Mouse (Mus musculus): Measurements from ENCODE around the gene Gm7361. TPM values are rescaled to one million over a fixed set of nuclear protein-coding genes. Genes with fewer than 3 reads are reported as not detected.
"Not testable (repeated sequence)": the region's sequence is repeated elsewhere in the genome, so short reads cannot be mapped to it uniquely, and the experiment has no call there.

Gm7361 gene
- polyA plus RNA-seq (2012; rRNA removed): not detected in 2 replicates

DNA sequence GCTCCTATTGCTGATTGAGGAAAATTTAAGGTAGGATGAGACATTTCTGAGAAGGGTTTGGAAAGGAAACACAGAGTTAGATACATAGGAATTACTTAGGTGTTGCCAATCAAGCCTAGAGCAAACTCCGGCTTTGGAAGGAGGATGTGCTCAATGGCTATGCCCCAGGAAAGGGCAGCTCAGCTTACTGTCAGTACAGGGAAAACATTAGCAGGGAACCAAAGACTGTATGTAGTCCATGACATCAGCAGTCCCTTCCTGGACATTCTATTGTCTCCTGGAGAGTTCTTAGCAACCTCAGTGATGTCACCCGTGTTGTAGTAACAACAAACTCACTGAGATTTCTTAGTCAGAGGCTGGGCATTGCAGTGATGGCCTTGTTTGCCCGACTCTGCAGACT is at the start of gene Gm7361:
Gm7361 (plus strand) TSS at position 301 of the 400 bp plus-strand sequence.
- H3K27me3 ChIP-seq (replicated peaks; ENCODE audit: control insufficient read depth, insufficient read depth, low read length); H3K4me1 ChIP-seq (ENCODE audit: control insufficient read depth, insufficient read depth, low read length); H3K36me3 ChIP-seq (ENCODE audit: control insufficient read depth, insufficient read depth, low read length); DNase-seq; H3K4me3 ChIP-seq (ENCODE audit: insufficient read depth, low read depth, low read length); H3K27ac ChIP-seq (ENCODE audit: insufficient read depth, low read depth, low read length): not testable (repeated sequence)
- WGBS: 82% methylated on average over 3 of the region's 3 CpGs

DNA sequence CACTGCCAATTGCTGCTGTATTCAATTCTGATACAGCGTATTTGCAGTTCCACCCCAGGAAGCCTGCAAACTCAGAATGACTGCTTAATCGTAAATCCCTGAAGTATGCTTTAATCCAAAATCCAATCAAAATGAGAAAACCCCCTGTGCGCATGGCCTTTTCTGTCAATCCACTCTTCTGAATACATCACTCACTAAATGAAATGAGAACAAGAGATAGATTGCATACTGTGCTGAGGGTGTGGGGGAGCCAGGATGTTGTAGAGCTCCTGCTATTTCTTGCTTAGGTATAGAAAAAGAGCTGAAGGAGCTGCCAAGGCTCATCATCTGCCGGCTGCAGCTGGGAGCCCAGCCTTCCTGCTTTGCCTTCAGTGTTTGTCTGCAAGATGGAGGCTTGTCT is 46.5 kb upstream of the Gm7361 start:
- Histone ChIP-seq H3K27ac (ENCODE audit: insufficient read depth, low read depth, low read length) (no peak overlapping the region), H3K36me3 (ENCODE audit: control insufficient read depth, insufficient read depth, low read length) (no peaks in the 10 kb centered on the region), H3K27me3 (replicated peaks; ENCODE audit: control insufficient read depth, insufficient read depth, low read length) (no peaks in the 10 kb centered on the region), H3K4me1 (ENCODE audit: control insufficient read depth, insufficient read depth, low read length) (no peaks in the 10 kb centered on the region), H3K4me3 (ENCODE audit: insufficient read depth, low read depth, low read length) (no peak overlapping the region)
- DNase-seq: no peak
- TF ChIP-seq POLR2A (IDR thresholded peaks at IDR 0.05; ENCODE audit: low read depth, low read length) (no peak), CTCF (conservative IDR thresholded peaks at IDR 0.05; ENCODE audit: insufficient read depth, insufficient read length, low read depth, low read length) (no peak)
- 84% methylated on average over 4 of the region's 4 CpGs for WGBS

DNA sequence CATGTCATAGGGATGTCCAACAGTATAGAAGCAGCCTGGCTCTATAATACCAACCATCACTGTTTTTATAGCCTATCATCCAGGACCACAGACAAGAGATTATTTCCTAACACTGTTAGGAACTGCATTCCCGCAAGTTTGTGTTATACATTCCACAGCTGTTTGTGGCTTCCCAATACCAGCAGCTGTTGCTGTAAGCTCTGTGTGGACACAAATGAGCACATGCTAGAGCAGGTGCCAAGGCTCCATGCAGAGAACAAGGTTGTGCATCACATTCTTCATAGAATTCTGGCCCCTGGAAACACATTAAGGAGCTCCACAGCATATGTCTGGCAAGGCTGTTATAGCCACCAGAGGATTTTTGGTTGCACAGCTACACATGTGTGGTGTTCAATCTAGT is 35.4 kb upstream of the Gm7361 start:
- 81% methylated on average over 1 of the region's 1 CpGs for WGBS
- no peaks in the 10 kb centered on the region for H3K4me1 ChIP-seq (ENCODE audit: control insufficient read depth, insufficient read depth, low read length)
- no peak overlapping the region for H3K4me3 ChIP-seq (ENCODE audit: insufficient read depth, low read depth, low read length)
- no peak for DNase-seq
- H3K36me3 ChIP-seq (ENCODE audit: control insufficient read depth, insufficient read depth, low read length): no peaks in the 10 kb centered on the region
- H3K27ac ChIP-seq (ENCODE audit: insufficient read depth, low read depth, low read length): no peak overlapping the region
- no peaks in the 10 kb centered on the region for H3K27me3 ChIP-seq (replicated peaks; ENCODE audit: control insufficient read depth, insufficient read depth, low read length)
- no peak for TF ChIP-seq CTCF (conservative IDR thresholded peaks at IDR 0.05; ENCODE audit: insufficient read depth, insufficient read length, low read depth, low read length)
- no peak for TF ChIP-seq POLR2A (IDR thresholded peaks at IDR 0.05; ENCODE audit: low read depth, low read length)

DNA sequence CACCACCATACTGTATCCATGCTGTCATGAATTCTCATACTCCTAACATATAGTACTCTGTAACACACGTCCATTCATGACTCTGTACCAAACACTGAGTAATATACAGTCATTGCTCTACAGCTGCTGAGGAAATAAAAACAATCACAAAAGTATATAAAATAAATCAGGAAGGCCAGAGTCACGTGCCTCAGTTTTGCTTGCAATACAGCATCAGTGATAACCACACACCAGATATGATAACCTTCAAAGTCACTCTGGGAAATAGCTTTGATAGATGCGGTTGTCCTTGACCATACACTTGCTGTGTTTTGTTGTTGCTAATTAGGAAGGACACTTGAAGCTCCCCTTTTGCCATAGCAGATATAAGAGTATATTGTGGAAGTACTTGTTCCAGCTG is 9.2 kb downstream of the Gm7361 start:
- H3K27ac ChIP-seq (ENCODE audit: insufficient read depth, low read depth, low read length); H3K36me3 ChIP-seq (ENCODE audit: control insufficient read depth, insufficient read depth, low read length); H3K27me3 ChIP-seq (replicated peaks; ENCODE audit: control insufficient read depth, insufficient read depth, low read length); H3K4me3 ChIP-seq (ENCODE audit: insufficient read depth, low read depth, low read length); H3K4me1 ChIP-seq (ENCODE audit: control insufficient read depth, insufficient read depth, low read length); DNase-seq: not testable (repeated sequence)
- 75% methylated on average over 3 of the region's 3 CpGs for WGBS

DNA sequence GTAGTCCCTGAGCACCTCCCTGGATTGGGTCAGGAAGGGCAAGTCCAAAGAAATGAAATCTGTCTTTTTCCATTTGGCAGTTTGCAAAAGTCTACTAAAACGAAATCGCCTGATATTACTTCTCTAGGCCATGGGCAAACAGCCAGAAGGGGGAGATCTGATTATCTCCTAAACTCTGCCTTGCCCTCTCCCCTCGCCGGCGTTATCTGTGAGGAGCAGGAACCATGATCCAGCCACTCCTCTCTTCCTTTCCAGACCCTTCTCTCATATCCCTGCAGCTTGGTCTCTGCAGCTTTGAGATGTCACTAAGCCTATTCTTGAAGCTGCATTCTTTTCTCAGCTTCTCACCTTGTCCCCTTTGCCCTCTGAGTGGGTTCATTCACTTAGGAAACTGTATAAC is 22.9 kb downstream of the Gm7361 start:
- H3K4me3 ChIP-seq (ENCODE audit: insufficient read depth, low read depth, low read length): no peak overlapping the region
- H3K27me3 ChIP-seq (replicated peaks; ENCODE audit: control insufficient read depth, insufficient read depth, low read length): no peaks in the 10 kb centered on the region
- DNase-seq: no peak
- no peak overlapping the region for H3K27ac ChIP-seq (ENCODE audit: insufficient read depth, low read depth, low read length)
- TF ChIP-seq POLR2A (IDR thresholded peaks at IDR 0.05; ENCODE audit: low read depth, low read length): no peak
- TF ChIP-seq CTCF (conservative IDR thresholded peaks at IDR 0.05; ENCODE audit: insufficient read depth, insufficient read length, low read depth, low read length): no peak
- WGBS: 71% methylated on average over 5 of the region's 5 CpGs
- no peaks in the 10 kb centered on the region for H3K36me3 ChIP-seq (ENCODE audit: control insufficient read depth, insufficient read depth, low read length)
- H3K4me1 ChIP-seq (ENCODE audit: control insufficient read depth, insufficient read depth, low read length): no peaks in the 10 kb centered on the region

DNA sequence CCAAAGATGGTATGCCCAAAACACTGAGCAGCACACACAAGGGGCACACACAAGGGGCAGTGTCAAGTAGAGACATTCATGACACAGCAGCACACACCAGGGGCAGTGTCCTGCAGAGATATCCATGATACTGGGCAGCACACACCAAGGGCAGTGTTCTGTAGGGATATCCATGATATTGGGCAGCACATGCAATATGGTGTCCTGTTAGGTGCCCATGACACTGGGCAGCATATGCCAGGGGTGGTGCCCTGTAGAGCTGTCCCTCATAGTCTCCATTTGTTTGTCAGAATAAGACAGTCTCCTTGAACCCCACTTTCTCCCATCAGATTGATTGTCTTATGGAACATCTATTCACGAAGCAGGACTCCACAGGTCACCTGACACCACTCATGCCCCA is 24.2 kb downstream of the Gm7361 start:
- Histone ChIP-seq H3K36me3 (ENCODE audit: control insufficient read depth, insufficient read depth, low read length) (no peaks in the 10 kb centered on the region), H3K4me3 (ENCODE audit: insufficient read depth, low read depth, low read length) (no peak overlapping the region), H3K27me3 (replicated peaks; ENCODE audit: control insufficient read depth, insufficient read depth, low read length) (no peaks in the 10 kb centered on the region), H3K4me1 (ENCODE audit: control insufficient read depth, insufficient read depth, low read length) (no peaks in the 10 kb centered on the region), H3K27ac (ENCODE audit: insufficient read depth, low read depth, low read length) (no peak overlapping the region)
- TF ChIP-seq CTCF (conservative IDR thresholded peaks at IDR 0.05; ENCODE audit: insufficient read depth, insufficient read length, low read depth, low read length) (no peak), POLR2A (IDR thresholded peaks at IDR 0.05; ENCODE audit: low read depth, low read length) (no peak)
- whole genome bisulfite sequencing: 83% methylated on average over 1 of the region's 1 CpGs
- DNase-seq: no peak

DNA sequence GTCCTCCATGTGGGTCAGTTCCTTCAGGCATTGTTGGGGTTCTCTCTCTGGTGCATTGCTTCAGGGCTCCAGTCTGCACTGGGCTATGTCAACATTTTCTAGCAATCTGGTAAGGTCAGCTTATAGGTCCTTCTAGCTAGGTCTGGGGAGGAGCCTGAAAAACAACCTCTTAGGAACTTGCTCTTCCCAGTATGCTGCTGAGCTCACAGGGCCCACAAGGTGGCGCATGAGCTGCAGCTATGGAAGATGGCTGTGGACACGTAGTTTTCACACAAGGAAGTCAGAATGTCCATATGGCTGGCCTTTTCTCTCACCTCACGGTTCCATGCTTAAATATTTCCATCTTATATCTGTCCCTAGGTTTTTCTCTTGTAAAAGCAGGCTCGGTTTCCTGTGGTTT is 24.8 kb downstream of the Gm7361 start:
- DNase-seq: peak; percentile 70
- H3K27ac ChIP-seq (ENCODE audit: insufficient read depth, low read depth, low read length): no peak overlapping the region
- WGBS: 4% methylated on average over 4 of the region's 4 CpGs
- H3K4me1 ChIP-seq (ENCODE audit: control insufficient read depth, insufficient read depth, low read length): no peaks in the 10 kb centered on the region
- H3K4me3 ChIP-seq (ENCODE audit: insufficient read depth, low read depth, low read length): no peak overlapping the region
- H3K36me3 ChIP-seq (ENCODE audit: control insufficient read depth, insufficient read depth, low read length): no peaks in the 10 kb centered on the region
- no peaks in the 10 kb centered on the region for H3K27me3 ChIP-seq (replicated peaks; ENCODE audit: control insufficient read depth, insufficient read depth, low read length)
- TF ChIP-seq CTCF (conservative IDR thresholded peaks at IDR 0.05; ENCODE audit: insufficient read depth, insufficient read length, low read depth, low read length): peak; percentile 76
- TF ChIP-seq POLR2A (IDR thresholded peaks at IDR 0.05; ENCODE audit: low read depth, low read length): no peak

DNA sequence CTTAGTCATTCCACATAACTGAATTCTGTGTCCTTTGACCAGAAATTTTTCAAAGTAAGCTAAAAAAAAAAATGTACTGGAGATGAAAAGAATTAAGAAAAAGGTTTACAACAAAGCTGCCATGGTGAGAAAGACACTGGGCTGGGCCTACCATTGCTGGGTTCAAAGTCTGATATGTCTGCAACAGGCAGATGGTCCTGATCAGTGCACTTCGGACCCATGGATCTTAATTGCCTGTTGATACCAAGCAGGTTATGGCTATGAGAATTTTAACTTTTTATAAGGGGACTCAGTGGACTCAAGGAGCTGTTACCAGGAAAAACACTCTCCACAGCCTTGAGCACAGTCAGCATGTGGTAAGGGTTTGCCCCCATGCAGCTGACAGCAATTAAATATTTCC is 25.9 kb downstream of the Gm7361 start:
- no peak overlapping the region for H3K27ac ChIP-seq (ENCODE audit: insufficient read depth, low read depth, low read length)
- 72% methylated on average over 1 of the region's 1 CpGs for WGBS
- TF ChIP-seq CTCF (conservative IDR thresholded peaks at IDR 0.05; ENCODE audit: insufficient read depth, insufficient read length, low read depth, low read length) (no peak), POLR2A (IDR thresholded peaks at IDR 0.05; ENCODE audit: low read depth, low read length) (no peak)
- no peak for DNase-seq
- no peak overlapping the region for H3K4me3 ChIP-seq (ENCODE audit: insufficient read depth, low read depth, low read length)
- H3K36me3 ChIP-seq (ENCODE audit: control insufficient read depth, insufficient read depth, low read length): no peaks in the 10 kb centered on the region
- no peaks in the 10 kb centered on the region for H3K4me1 ChIP-seq (ENCODE audit: control insufficient read depth, insufficient read depth, low read length)
- no peaks in the 10 kb centered on the region for H3K27me3 ChIP-seq (replicated peaks; ENCODE audit: control insufficient read depth, insufficient read depth, low read length)
